Mouse (Mus musculus): Measurements from ENCODE around the gene Slfn9.
A peak's percentile ranks its signal among the peaks of the same experiment; 100 is the strongest.
"Not testable (repeated sequence)": the region's sequence is repeated elsewhere in the genome, so short reads cannot be mapped to it uniquely, and the experiment has no call there.

Gene Slfn9

DNA sequence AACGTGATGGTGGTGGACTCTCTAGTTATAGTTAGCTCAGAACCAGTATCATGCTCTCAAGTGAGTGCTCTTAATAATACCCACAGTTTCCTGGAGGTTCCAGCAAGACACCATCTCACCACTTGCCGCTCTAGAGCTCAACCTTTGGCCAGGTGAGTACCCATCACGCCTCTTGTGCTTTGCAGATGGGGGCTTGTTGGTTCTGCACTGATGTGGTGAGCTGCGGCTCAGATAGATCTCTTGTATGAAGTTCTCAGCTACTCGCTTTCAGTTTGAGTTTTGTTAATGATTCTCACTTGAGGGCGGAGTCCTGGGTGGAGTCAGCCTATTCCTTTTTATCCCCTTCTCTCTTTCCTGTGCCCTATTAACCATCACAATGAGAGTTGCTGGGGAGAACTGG, 37.0 kb downstream of the Slfn9 start:
- no peak for DNase-seq

DNA sequence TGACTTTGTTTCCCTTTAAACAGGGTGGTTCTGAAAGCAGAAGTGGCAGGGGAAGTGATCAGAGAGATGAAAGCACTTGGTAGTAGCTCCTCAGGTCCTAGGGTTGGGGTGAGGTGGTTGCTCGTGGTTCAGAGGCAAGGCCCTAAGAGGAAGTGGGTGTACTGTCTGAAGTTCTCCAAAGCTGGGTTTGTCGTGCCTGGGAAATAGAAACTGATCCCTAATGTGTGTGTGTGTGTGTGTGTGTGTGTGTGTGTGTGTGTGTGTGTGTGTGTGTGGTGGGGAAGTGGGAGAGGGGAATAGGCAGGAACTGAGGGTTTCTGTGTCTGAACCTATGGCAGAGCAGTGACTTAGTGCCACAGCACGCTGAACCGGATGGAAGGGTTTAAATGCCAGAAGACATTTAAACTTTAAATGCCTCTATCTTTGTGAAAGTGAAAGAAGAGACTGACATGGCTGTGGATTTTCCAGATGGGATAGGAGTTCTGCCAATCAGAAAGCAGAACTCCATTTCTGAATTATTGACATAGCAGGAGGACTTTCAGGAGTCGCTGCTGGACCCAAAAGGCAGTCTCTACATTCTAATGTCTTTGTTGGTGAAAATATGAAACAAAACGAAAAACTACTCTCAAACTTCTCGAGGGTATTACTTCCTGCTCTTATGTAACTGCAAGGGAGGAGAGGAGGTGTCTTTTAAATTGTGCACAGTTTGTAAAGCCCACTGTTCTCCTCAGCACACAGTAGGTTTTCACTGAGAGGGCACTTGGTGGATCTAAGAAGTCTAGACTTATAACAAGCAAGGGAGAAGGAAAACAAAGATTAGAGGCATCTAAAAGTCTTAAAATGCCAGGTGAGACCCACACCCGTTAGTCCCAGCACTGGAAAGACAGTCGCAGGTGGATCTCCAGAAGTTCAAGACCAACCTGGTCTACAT, 38.8 kb downstream of the Slfn9 start:
- DNase-seq, result no peak

DNA sequence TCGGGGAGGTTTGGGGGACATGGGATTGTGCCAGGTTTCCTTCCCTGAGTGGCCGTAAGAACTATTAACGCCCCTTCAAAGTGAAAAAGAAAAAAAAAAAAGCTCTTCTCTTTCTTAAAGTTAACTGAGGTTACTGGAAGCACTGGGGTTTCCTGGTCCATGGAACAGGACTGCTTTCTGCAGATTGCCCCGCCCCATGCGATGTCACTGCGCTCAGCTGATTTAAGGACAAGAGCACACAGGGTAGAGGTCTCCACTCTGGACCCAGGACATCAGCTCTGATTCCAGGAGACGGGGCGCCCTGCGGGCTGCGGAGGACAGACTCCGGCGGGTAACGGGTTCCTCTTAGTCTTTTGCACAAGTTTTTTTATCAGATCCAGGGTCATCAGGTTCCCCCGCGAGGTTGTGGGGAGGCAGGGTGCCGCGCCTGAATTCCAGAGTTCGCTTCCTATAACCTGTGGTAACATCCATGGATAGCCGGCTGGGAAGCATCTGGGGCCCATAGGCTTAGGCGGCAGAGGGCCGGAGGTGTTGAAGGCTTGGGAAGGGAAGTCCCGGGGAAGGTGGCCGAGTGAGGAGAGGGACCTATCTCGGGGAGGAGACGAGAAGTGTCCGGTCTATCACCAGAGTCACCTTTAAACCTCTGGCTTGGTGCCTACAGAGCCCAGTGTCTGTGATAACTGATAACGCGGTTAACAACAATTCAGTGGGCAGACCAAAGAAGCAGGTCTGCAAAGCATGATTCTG, 39.6 kb downstream of the Slfn9 start:
- DNase-seq, result no peak

DNA sequence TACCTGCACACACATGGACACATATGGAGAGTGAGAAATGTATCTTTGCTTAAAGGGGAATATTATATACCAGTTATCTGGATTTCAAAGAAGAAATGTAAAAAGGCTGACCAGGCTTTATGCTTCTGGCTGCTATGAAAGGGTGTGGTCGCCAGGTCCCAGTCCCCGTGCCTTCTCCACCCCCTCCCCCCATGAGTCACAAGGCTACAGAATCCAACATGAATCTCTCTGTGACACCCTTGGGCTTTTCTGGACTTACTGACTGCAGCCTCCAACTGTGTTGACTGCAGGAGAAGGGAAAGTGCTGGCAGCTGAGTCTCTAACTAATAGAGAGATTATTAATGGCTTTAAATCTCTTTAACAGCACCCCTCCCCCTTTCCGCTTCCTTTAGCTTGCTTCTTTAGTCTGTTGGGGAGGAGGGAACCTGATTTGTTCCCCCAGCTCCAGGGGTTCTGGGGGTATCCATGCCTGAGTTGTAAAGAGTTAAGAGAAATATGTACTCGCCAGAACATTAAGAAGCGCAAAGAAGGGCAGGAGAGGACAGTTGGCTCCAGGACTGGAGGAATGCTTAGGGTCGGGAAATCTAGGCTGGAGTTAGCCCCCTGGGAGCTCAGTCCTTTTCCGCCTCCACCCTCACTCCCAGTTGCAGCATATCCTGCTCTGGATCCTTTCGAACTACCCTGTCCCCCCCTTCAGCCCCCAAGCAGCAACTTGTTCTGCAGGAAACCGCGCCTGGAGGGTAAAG, 40.7 kb downstream of the Slfn9 start, which contains the start of gene Slfn5:
Slfn5 (plus strand) TSS at position 614 of the 746 bp plus-strand sequence.
- no peak for DNase-seq

DNA sequence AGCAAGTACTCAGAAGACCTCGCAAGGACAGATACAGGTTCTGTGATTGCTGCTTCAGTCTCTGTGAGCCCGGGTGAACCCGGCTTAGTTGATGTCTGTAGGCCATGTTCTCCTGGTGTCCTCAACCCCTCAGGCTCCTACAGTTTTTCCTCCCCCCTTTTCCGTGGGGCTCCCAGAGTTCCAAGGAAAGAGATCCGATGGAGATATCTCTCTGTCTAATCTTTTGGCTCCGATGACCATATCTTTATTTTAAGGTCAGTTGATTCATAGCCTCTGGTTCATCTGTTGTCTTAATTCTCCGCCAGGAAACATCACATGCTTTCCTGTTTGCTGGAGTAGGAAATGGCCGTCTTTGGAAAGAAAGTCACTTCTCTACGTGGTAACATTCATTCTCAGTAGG, 42.6 kb downstream of the Slfn9 start:
- no peak for DNase-seq

DNA sequence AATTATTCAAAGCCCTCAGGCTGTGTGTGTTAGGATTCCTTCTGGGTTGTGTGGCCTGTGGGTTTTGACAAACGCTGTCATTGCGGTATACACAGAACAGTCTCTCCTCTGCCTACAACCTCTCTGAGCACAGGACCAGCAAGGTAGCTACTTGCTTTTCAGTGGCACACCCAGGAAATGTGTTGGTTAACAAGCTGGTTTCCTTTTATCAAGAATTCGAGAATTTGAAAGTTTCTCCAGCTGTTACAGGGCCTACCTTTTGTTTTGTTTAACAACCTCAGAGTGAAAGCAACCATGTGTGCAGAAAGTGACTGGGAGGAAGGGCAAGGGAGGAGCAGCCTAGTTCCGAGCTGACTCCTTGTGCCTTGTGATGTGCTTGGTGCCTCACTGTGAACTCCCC, 44.2 kb downstream of the Slfn9 start:
- no peak for DNase-seq

DNA sequence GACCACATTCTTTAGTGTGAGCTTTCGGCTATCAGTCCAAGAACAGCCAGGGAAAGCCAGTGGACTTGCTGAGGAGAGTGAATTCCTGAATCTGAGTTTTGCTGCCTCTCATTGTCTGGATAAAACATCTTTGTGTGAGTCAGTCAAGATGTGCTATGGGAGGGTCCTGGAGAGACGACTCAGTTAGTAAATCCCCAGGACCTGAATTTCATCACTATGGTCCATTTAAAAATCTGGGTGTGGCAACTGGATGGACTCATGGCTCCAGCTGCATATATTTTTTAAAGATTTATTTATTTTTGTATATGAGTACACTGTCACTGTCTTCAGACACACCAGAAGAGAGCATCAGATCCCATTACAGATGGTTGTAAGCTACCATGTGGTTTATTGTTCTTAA, 46.0 kb downstream of the Slfn9 start:
- DNase-seq, result no peak

DNA sequence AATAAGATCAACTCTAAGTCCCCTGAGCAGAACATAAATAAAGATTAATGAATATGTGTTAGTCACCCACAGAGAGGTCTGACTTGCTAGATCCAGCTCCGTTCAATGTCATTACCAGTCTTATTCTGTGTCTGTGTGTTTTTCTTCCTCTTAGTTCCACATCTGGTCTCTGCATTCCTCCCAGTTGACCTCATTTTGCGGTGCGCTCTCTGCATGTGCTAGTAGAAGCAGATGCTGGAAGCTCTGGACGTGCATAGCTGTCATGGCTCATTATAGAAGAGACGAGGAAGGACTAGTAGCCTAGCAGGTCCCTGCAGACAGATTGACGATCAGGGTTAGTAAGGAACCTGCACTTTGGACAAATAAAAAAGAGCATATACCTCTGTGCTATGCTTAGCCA, 48.3 kb downstream of the Slfn9 start:
- peak; percentile 42 for DNase-seq

DNA sequence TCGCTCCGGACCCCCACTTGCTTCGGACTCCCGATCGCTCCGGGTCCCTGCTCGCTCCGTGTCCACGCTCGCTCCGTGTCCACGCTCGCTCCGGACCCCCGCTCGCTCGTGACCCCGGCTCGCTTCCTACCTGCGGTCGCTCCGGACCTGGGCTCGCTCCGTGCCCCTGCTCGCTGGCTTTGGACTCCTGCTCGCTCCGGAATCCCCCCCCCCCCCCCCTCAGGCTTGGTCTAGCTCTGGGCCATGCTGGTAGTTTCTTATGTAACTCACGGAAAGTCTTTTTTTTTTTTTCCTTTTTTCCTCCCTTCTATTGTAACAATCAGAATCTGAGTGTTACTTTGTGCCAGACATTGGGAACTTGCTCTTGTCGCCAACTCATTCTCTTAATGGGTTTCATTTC, 58.4 kb downstream of the Slfn9 start:
- DNase-seq, result no peak

DNA sequence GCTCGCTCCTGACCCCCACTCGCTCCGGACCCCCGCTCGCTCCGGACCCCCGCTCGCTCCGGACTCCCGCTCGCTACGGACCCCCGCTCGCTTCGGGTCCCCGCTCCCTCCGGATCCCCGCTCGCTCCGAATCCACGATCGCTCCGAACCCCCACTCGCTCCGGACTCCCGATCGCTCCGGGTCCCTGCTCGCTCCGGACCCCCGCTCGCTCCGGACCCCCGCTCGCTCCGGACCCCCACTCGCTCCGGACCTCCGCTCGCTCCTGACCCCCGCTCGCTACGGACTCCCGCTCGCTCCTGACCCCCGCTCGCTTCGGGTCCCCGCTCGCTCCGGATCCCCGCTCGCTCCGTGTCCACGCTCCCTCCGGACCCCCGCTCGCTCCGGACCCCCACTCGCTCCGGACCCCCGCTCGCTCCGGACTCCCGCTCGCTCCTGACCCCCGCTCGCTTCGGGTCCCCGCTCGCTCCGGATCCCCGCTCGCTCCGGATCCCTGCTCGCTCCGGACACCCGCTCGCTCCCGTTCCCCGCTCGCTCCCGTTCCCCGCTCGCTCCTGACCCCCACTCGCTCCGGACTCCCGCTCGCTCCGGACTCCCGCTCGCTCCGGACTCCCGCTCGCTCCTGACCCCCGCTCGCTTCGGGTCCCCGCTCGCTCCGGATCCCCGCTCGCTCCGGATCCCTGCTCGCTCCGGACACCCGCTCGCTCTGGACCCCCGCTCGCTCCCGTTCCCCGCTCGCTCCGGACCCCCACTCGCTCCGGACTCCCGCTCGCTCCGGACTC, 59.8 kb downstream of the Slfn9 start:
- not testable (repeated sequence) for DNase-seq

DNA sequence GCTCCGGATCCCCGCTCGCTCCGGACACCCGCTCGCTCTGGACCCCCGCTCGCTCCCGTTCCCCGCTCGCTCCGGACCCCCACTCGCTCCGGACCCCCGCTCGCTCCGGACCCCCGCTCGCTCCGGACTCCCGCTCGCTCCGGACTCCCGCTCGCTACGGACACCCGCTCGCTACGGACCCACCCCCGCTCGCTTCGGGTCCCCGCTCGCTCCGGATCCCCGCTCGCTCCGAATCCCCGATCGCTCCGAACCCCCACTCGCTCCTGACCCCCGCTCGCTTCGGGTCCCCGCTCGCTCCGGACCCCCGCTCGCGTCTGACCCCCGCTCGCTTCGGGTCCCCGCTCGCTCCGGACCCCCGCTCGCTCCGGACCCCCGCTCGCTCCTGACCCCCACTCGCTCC, 60.5 kb downstream of the Slfn9 start:
- not testable (repeated sequence) for DNase-seq

DNA sequence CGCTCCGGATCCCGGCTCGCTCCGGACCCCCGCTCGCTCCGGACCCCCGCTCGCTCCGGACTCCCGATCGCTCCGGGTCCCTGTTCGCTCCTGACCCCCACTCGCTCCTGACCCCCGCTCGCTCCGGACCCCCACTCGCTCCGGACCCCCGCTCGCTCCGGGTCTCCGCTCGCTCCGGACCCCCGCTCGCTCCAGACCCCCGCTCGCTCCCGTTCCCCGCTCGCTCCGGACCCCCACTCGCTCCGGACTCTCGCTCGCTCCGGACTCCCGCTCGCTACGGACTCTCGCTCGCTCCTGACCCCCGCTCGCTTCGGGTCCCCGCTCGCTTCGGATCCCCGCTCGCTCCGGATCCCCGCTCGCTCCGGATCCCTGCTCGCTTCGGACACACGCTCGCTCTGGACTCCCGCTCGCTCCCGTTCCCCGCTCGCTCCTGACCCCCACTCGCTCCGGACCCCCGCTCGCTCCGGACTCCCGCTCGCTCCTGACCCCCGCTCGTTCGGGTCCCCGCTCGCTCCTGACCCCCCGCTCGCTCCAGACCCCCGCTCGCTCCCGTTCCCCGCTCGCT, 61.2 kb downstream of the Slfn9 start:
- not testable (repeated sequence) for DNase-seq

DNA sequence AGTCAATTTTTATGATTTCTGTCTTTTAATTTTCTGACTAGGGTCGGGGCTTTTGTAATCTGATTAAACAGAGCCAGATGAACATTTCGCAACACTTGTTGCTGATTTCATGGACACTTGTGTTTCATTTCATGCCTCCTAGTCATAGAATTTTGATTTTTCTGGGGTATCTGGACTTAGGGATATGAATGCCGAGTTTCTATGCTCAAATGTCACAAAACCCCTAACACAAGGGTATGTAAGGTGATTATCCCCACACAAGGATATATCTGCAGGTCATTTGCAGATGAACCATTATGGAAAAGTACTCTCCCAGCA, 62.0 kb downstream of the Slfn9 start:
- no peak for DNase-seq

DNA sequence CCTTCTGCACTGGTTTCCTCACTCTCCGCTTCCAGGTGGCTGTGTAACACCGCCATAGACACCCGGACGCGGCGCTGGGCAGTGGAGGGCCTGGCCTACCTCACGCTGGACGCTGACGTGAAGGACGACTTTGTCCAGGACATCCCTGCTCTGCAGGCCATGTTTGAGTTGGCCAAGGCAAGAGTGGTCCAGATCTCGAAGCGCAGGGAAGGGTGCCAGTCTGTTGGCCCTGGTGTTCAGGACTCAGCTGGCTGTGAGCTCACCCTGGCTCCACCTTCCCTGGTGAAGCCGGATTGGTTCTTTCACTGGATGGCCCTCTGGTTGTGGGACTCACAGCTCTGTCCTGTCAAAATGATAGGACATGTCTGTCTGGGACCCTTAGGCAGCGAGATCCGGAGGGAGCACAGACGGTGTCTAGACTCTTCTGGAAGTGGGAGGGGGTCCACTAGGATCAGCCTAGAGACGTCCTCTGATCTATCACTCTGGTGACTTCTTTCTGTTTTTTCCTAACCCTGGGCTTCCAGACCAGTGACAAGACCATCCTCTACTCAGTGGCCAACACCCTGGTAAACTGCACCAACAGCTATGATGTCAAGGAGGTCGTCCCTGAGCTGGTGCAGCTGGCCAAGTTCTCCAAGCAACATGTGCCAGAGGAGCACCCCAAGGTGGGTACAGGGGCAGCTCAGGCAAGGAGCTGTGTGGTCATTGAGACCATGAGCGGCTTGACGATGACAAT, 62.6 kb downstream of the Slfn9 start:
- no peak for DNase-seq

Data from embryo, embryonic 11 days (tissue).